Mouse (Mus musculus): ENCODE results near the gene Aars2. TPM values are rescaled to one million over a fixed set of nuclear protein-coding genes. Genes with fewer than 3 reads are reported as not detected.

Gene Aars2
- polyA plus RNA-seq, 1 experiment from 2014 or later, result 5.7 TPM

DNA sequence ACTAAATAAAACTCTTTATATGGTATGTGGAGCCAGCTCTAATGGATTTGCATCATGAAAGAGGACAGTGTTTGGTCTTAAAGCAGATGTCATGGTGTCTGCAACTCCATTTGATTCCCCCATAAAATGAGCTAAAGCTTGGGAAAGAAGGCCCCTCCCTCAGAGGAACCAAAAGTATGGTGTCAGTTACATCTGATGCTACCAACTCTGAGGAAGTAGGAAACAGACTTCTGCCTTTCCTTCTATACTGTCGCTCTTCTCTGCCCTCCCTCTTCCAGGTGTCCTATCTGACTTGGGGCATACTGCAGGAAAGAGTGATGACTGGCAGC is 59.4 kb downstream of the Aars2 start:
- ATAC-seq (ENCODE audit: low FRiP score, low TSS enrichment), result no peak
- TF ChIP-seq CTCF (IDR thresholded peaks at IDR 0.05; ENCODE audit: low read depth) (no peak), EP300 (optimal IDR thresholded peaks at IDR 0.05) (no peak)
- H3K36me3 ChIP-seq (ENCODE audit: control insufficient read depth, insufficient read depth, low read length), result peaks cover 36% of the 10 kb centered on the region

DNA sequence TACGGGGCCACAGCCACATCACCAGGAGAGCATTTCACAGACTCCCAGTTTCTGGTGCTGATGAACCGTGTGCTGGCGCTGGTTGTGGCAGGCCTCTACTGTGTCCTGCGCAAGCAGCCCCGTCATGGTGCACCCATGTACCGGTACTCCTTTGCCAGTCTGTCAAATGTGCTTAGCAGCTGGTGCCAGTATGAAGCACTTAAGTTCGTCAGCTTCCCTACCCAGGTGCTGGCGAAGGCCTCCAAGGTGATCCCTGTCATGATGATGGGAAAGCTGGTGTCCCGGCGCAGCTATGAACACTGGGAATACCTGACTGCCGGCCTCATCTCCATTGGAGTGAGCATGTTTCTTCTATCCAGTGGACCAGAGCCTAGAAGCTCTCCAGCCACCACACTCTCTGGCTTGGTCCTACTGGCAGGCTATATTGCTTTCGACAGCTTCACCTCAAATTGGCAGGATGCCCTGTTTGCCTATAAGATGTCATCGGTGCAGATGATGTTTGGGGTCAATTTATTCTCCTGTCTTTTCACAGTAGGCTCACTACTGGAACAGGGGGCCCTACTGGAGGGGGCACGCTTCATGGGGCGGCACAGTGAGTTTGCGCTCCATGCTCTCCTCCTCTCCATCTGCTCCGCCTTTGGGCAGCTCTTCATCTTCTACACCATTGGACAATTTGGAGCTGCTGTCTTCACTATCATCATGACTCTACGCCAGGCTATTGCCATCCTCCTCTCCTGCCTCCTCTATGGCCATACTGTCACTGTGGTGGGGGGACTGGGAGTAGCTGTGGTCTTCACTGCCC is 59.9 kb downstream of the Aars2 start:
- H3K36me3 ChIP-seq (ENCODE audit: control insufficient read depth, insufficient read depth, low read length), result peaks cover 40% of the 10 kb centered on the region
- H3K27me3 ChIP-seq (ENCODE audit: control insufficient read depth, insufficient read depth, low read length), result no peaks in the 10 kb centered on the region
- H3K4me1 ChIP-seq (replicated peaks; ENCODE audit: control insufficient read depth, insufficient read depth), result no peaks in the 10 kb centered on the region; the same call in 1 of the 2 replicates
- H3K9ac ChIP-seq (ENCODE audit: low read length), result no peak overlapping the region
- DNase-seq (ENCODE audit: low spot score), result no peak
- 58% methylated on average over 18 of the region's 18 CpGs for whole genome bisulfite sequencing
- H3K4me2 ChIP-seq (replicated peaks; ENCODE audit: low read depth), result no peak overlapping the region
- H3K27ac ChIP-seq (replicated peaks), result no peak overlapping the region
- TF ChIP-seq CTCF (IDR thresholded peaks at IDR 0.05; ENCODE audit: low read depth) (no peak), EP300 (optimal IDR thresholded peaks at IDR 0.05) (no peak)
- ATAC-seq (ENCODE audit: low FRiP score, low TSS enrichment), result no peak
- H3K9me3 ChIP-seq (ENCODE audit: control insufficient read depth, low read length), result no peaks in the 10 kb centered on the region
- H3K4me3 ChIP-seq (ENCODE audit: low read depth, low read length), result no peak overlapping the region

More for the DNA sequence above, 59.4 kb downstream of the Aars2 start:
- H3K27ac ChIP-seq (replicated peaks), result no peak overlapping the region
- no peak overlapping the region for H3K4me3 ChIP-seq (ENCODE audit: low read depth, low read length)
- no peak for DNase-seq (ENCODE audit: low spot score)
- H3K4me1 ChIP-seq (replicated peaks; ENCODE audit: control insufficient read depth, insufficient read depth), result no peaks in the 10 kb centered on the region; the same call in 1 of the 2 replicates
- no peaks in the 10 kb centered on the region for H3K27me3 ChIP-seq (ENCODE audit: control insufficient read depth, insufficient read depth, low read length)
- no peak overlapping the region for H3K4me2 ChIP-seq (replicated peaks; ENCODE audit: low read depth)
- WGBS, result 50% methylated on average over 1 of the region's 1 CpGs
- no peaks in the 10 kb centered on the region for H3K9me3 ChIP-seq (ENCODE audit: control insufficient read depth, low read length)
- H3K9ac ChIP-seq (ENCODE audit: low read length), result no peak overlapping the region

DNA sequence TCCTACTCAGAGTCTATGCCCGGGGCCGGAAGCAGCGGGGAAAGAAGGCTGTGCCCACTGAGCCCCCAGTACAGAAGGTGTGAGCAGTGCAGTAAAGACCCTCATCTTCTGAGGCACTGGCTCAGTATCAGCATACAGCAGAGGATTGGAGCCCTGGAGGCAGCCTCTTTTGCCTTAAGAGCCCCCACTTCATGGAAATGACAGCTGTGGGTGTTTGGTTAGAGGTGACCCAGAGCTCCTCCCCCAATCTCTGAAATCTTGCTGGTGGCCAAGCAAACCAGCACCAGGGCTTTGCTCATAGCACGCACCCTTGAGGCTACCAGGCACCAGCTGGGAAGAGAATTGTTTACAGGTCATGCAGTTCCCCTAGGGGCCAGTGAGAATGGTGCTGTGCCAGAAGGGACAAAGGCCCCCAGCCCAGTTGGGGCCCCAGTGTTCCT is 60.5 kb downstream of the Aars2 start:
- WGBS, result 35% methylated on average over 4 of the region's 4 CpGs
- Histone ChIP-seq H3K27me3 (ENCODE audit: control insufficient read depth, insufficient read depth, low read length) (no peaks in the 10 kb centered on the region), H3K27ac (replicated peaks) (no peak overlapping the region), H3K9me3 (ENCODE audit: control insufficient read depth, low read length) (no peaks in the 10 kb centered on the region), H3K9ac (ENCODE audit: low read length) (no peak overlapping the region), H3K4me2 (replicated peaks; ENCODE audit: low read depth) (no peak overlapping the region), H3K36me3 (ENCODE audit: control insufficient read depth, insufficient read depth, low read length) (peaks cover 40% of the 10 kb centered on the region), H3K4me1 (replicated peaks; ENCODE audit: control insufficient read depth, insufficient read depth) (no peaks in the 10 kb centered on the region; the same call in 1 of the 2 replicates), H3K4me3 (ENCODE audit: low read depth, low read length) (no peak overlapping the region)
- ATAC-seq (ENCODE audit: low FRiP score, low TSS enrichment) (no peak), DNase-seq (ENCODE audit: low spot score) (no peak)
- TF ChIP-seq EP300 (optimal IDR thresholded peaks at IDR 0.05) (no peak), CTCF (IDR thresholded peaks at IDR 0.05; ENCODE audit: low read depth) (no peak)

DNA sequence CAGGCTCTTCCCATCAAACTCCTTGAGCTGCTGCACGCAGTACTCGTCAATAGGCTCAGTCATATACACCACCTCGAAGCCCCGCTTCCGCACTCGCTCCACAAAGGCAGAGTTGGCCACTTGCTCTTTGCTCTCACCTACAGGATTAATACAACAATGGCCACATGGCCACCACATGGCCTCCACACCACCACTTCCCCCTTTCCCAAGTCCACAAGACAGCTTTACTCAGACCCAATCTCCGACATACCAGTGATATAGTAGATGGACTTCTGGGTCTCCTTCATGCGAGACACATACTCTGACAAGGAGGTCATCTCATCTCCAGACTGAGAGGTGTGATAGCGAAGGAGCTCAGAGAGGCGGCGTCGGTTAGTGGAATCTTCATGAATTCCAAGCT is 62.3 kb downstream of the Aars2 start:
- 85% methylated on average over 12 of the region's 12 CpGs for WGBS

DNA sequence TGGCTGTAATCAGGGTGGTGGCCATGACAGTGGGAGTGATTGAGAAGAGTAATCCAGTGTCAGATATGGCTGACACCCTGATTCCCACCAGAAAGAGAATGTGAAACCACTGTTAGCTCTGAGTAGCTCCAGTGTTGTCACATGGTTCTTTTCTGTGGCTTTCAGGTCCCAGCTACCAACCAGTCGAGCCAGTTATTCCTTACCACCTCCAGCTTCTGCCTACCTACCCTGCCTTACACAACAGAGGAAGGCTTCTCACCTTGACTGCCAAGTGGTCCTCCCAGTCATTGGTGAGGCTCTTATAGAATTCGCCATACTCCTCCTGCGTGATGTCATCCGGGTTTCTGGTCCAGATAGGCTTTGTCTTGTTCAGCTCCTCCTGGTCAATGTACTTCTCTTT is 63.4 kb downstream of the Aars2 start:
- Histone ChIP-seq H3K27ac (replicated peaks) (no peak overlapping the region), H3K36me3 (ENCODE audit: control insufficient read depth, insufficient read depth, low read length) (peaks cover 40% of the 10 kb centered on the region), H3K27me3 (ENCODE audit: control insufficient read depth, insufficient read depth, low read length) (no peaks in the 10 kb centered on the region), H3K9ac (ENCODE audit: low read length) (no peak overlapping the region), H3K4me2 (replicated peaks; ENCODE audit: low read depth) (no peak overlapping the region), H3K4me3 (ENCODE audit: low read depth, low read length) (no peak overlapping the region), H3K9me3 (ENCODE audit: control insufficient read depth, low read length) (no peaks in the 10 kb centered on the region), H3K4me1 (replicated peaks; ENCODE audit: control insufficient read depth, insufficient read depth) (no peaks in the 10 kb centered on the region; the same call in 1 of the 2 replicates)
- 67% methylated on average over 4 of the region's 4 CpGs for WGBS
- no peak for ATAC-seq (ENCODE audit: low FRiP score, low TSS enrichment)
- DNase-seq (ENCODE audit: low spot score), result no peak
- TF ChIP-seq EP300 (optimal IDR thresholded peaks at IDR 0.05), result no peak
- TF ChIP-seq CTCF (IDR thresholded peaks at IDR 0.05; ENCODE audit: low read depth), result no peak

More for the DNA sequence above, 62.3 kb downstream of the Aars2 start:
- Histone ChIP-seq H3K27me3 (ENCODE audit: control insufficient read depth, insufficient read depth, low read length) (no peaks in the 10 kb centered on the region), H3K9me3 (ENCODE audit: control insufficient read depth, low read length) (no peaks in the 10 kb centered on the region), H3K27ac (replicated peaks) (no peak overlapping the region), H3K9ac (ENCODE audit: low read length) (no peak overlapping the region), H3K4me3 (ENCODE audit: low read depth, low read length) (no peak overlapping the region), H3K4me2 (replicated peaks; ENCODE audit: low read depth) (no peak overlapping the region), H3K36me3 (ENCODE audit: control insufficient read depth, insufficient read depth, low read length) (peaks cover 40% of the 10 kb centered on the region), H3K4me1 (replicated peaks; ENCODE audit: control insufficient read depth, insufficient read depth) (no peaks in the 10 kb centered on the region; the same call in 1 of the 2 replicates)
- ATAC-seq (ENCODE audit: low FRiP score, low TSS enrichment), result no peak
- no peak for DNase-seq (ENCODE audit: low spot score)
- TF ChIP-seq EP300 (optimal IDR thresholded peaks at IDR 0.05), result no peak
- no peak for TF ChIP-seq CTCF (IDR thresholded peaks at IDR 0.05; ENCODE audit: low read depth)

Other genes starting within 250 kb of the Aars2 start
- 28.9 and 31.8 TPM in 2 replicates for gene Cdc5l, start 73.1 kb upstream of the Aars2 start, polyA plus RNA-seq (2015; fragmentation: Nextera tagmentation; extraction: Ambion mirVana)
- 0.24 and 0.25 TPM in 2 replicates for gene Spats1, start 31.4 kb upstream of the Aars2 start, polyA plus RNA-seq (2015; fragmentation: Nextera tagmentation; extraction: Ambion mirVana)
- 0.04 and 0.13 TPM in 2 replicates for gene Tcte1, start 16.6 kb downstream of the Aars2 start, polyA plus RNA-seq (2015; fragmentation: Nextera tagmentation; extraction: Ambion mirVana)
- gene Tmem151b, start 42.8 kb downstream of the Aars2 start, polyA plus RNA-seq (2015; fragmentation: Nextera tagmentation; extraction: Ambion mirVana), result 0.41 and 0.63 TPM in 2 replicates
- 1.6 and 2.0 TPM in 2 replicates for gene Nfkbie, start 48.9 kb downstream of the Aars2 start, polyA plus RNA-seq (2015; fragmentation: Nextera tagmentation; extraction: Ambion mirVana)
- gene Slc35b2, start 57.0 kb downstream of the Aars2 start, polyA plus RNA-seq (2015; fragmentation: Nextera tagmentation; extraction: Ambion mirVana), result 72.7 and 76.8 TPM in 2 replicates
- gene Hsp90ab1, start 66.4 kb downstream of the Aars2 start, polyA plus RNA-seq (2015; fragmentation: Nextera tagmentation; extraction: Ambion mirVana), result 715 and 750 TPM in 2 replicates
- 49.4 and 55.3 TPM in 2 replicates for gene Slc29a1, start 92.8 kb downstream of the Aars2 start, polyA plus RNA-seq (2015; fragmentation: Nextera tagmentation; extraction: Ambion mirVana)
- 1.2 and 1.5 TPM in 2 replicates for gene Mymx, start 95.3 kb downstream of the Aars2 start, polyA plus RNA-seq (2015; fragmentation: Nextera tagmentation; extraction: Ambion mirVana)
- gene Capn11, start 152.5 kb downstream of the Aars2 start, polyA plus RNA-seq (2015; fragmentation: Nextera tagmentation; extraction: Ambion mirVana), result 0.06 TPM in 2 replicates
- 163 TPM in 2 replicates for gene Mrpl14, start 179.5 kb downstream of the Aars2 start, polyA plus RNA-seq (2015; fragmentation: Nextera tagmentation; extraction: Ambion mirVana)
- 40.9 and 45.0 TPM in 2 replicates for gene Tmem63b, start 180.1 kb downstream of the Aars2 start, polyA plus RNA-seq (2015; fragmentation: Nextera tagmentation; extraction: Ambion mirVana)
- not detected in 2 replicates for gene 1600014C23Rik, start 227.0 kb downstream of the Aars2 start, polyA plus RNA-seq (2015; fragmentation: Nextera tagmentation; extraction: Ambion mirVana)